Mouse (Mus musculus) C2C12 (cell line): Measurements from ENCODE around the gene Fmo1. TPM values are rescaled to one million over a fixed set of nuclear protein-coding genes. Genes with fewer than 3 reads are reported as not detected.

ENCODE experiments used
- H3K27me3 ChIP-seq: one replicate; pipeline ENCODE4 v1.6.1; 2011; ENCODE audit not compliant: control insufficient read depth, insufficient read depth, insufficient read length
- H3K36me3 ChIP-seq: one replicate; pipeline ENCODE4 v1.6.1; 2011; ENCODE audit not compliant: control insufficient read depth, insufficient read depth
- H3K4me3 ChIP-seq: one replicate; pipeline ENCODE4 v1.5.1; 2011; ENCODE audit warnings: mild to moderate bottlenecking, control low read depth; ENCODE audit not compliant: poor library complexity, insufficient read depth, severe bottlenecking
- H3K79me2 ChIP-seq: one replicate; pipeline ENCODE4 v1.6.1; 2011; ENCODE audit not compliant: control insufficient read depth, insufficient read depth
- H3K79me3 ChIP-seq: one replicate; pipeline ENCODE4 v1.6.1; 2011; ENCODE audit warnings: low read depth, control low read depth
- H3ac ChIP-seq: one replicate; pipeline ENCODE3; 2011; ENCODE audit warnings: low read depth; ENCODE audit not compliant: control insufficient read depth, insufficient read length
- CEBPB ChIP-seq: IDR thresholded peaks from one replicate; pipeline ENCODE4 v1.6.1; 2011; ENCODE audit warnings: low read depth, mild to moderate bottlenecking, control low read depth, moderate library complexity
- CTCF ChIP-seq: IDR thresholded peaks from one replicate; pipeline ENCODE4 v1.5.1; 2011; ENCODE audit not compliant: control insufficient read depth, insufficient read depth, insufficient read length
- FOSL1 ChIP-seq: IDR thresholded peaks from one replicate; pipeline ENCODE4 v1.8.0; 2011; ENCODE audit warnings: mild to moderate bottlenecking, low read length; ENCODE audit not compliant: poor library complexity, insufficient read depth, severe bottlenecking
- MAX ChIP-seq: IDR thresholded peaks from one replicate; pipeline ENCODE4 v1.6.1; 2011; ENCODE audit warnings: mild to moderate bottlenecking, control low read depth
- MYOD1 ChIP-seq: IDR thresholded peaks from one replicate; pipeline ENCODE4 v1.6.1; 2011; ENCODE audit warnings: low read depth; ENCODE audit not compliant: control insufficient read depth, insufficient read length
- MYOG ChIP-seq: IDR thresholded peaks from one replicate; pipeline ENCODE4 v1.6.1; 2011; ENCODE audit not compliant: control insufficient read depth, insufficient read length; ENCODE audit errors: extremely low read depth
- USF1 ChIP-seq: IDR thresholded peaks from one replicate; pipeline ENCODE4 v1.6.1; 2011; ENCODE audit warnings: low read depth, mild to moderate bottlenecking, control low read depth, moderate library complexity
- polyA plus RNA-seq: library from polyadenylated mRNA; unstranded; fragments of >200 nt; fragmentation: generic; extraction: Trizol; gene quantifications from one replicate; pipeline ENCODE4 v1.2.1, GENCODE M21; 2012; ENCODE audit warnings: missing spikeins

Gene Fmo1
- polyA plus RNA-seq, 1 experiment, result 0.27 TPM

- H3K4me3 ChIP-seq, result no peak overlapping the region
- H3ac ChIP-seq, result no peak overlapping the region
- no peaks in the 10 kb centered on the region for H3K27me3 ChIP-seq
- no peaks in the 10 kb centered on the region for H3K36me3 ChIP-seq
- TF ChIP-seq MYOD1 (no peak), MYOG (no peak), CTCF (no peak), USF1 (no peak), FOSL1 (no peak), CEBPB (no peak), MAX (no peak)
- H3K79me2 ChIP-seq, result no peaks in the 10 kb centered on the region
- no peaks in the 10 kb centered on the region for H3K79me3 ChIP-seq
These were observed 948 bp downstream of the Fmo1 start for GRCm38 (mm10) chr1:162865493-162865830.

GRCm38 (mm10) chr1:162864816-162865492 lies 1.5 kb downstream of the Fmo1 start:
- H3K79me3 ChIP-seq, result no peaks in the 10 kb centered on the region
- H3K4me3 ChIP-seq, result no peak overlapping the region
- no peaks in the 10 kb centered on the region for H3K79me2 ChIP-seq
- no peak overlapping the region for H3ac ChIP-seq
- H3K27me3 ChIP-seq, result no peaks in the 10 kb centered on the region
- no peaks in the 10 kb centered on the region for H3K36me3 ChIP-seq
- no peak for TF ChIP-seq MAX
- TF ChIP-seq CEBPB, result no peak
- TF ChIP-seq CTCF, result no peak
- no peak for TF ChIP-seq USF1

- H3K79me2 ChIP-seq, result no peaks in the 10 kb centered on the region
- no peaks in the 10 kb centered on the region for H3K27me3 ChIP-seq
- no peaks in the 10 kb centered on the region for H3K36me3 ChIP-seq
- H3K4me3 ChIP-seq, result no peak overlapping the region
- TF ChIP-seq MYOD1, result no peak
- no peak for TF ChIP-seq MYOG
- no peak for TF ChIP-seq MAX
- no peak for TF ChIP-seq FOSL1
- no peak for TF ChIP-seq USF1
- TF ChIP-seq CTCF, result no peak
- no peak for TF ChIP-seq CEBPB
- no peak overlapping the region for H3ac ChIP-seq
- no peaks in the 10 kb centered on the region for H3K79me3 ChIP-seq
These were observed 2.1 kb downstream of the Fmo1 start for GRCm38 (mm10) chr1:162864279-162864678.

GRCm38 (mm10) chr1:162863579-162863978 lies 2.8 kb downstream of the Fmo1 start:
- Histone ChIP-seq H3K36me3 (no peaks in the 10 kb centered on the region), H3K4me3 (no peak overlapping the region), H3K79me2 (no peaks in the 10 kb centered on the region), H3K79me3 (no peaks in the 10 kb centered on the region), H3K27me3 (no peaks in the 10 kb centered on the region), H3ac (no peak overlapping the region)
- TF ChIP-seq MYOD1, result no peak
- no peak for TF ChIP-seq CTCF
- no peak for TF ChIP-seq CEBPB
- TF ChIP-seq MYOG, result no peak

DNA sequence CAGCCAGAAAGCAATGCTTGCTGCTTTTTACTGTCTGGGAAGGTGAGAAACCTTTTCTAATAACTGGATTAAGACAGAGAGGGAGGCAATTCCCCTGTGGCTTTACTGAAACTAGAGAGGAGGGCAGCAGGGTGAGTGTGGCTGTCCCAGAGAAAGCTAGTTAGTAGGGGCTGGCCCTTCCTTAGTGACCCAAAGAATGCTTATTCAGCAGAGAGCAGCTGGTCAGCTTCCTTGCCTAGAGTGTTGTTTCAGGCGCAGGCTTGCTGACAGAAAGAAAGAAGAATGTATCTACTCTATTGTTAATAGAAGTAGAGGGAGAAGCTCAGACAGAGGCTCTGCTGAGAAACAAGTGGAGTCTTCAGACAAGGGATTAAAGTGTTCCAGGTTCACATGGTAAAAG lies 4.1 kb downstream of the Fmo1 start:
- no peak overlapping the region for H3K4me3 ChIP-seq
- no peaks in the 10 kb centered on the region for H3K27me3 ChIP-seq
- no peaks in the 10 kb centered on the region for H3K36me3 ChIP-seq
- H3K79me3 ChIP-seq, result no peaks in the 10 kb centered on the region
- H3ac ChIP-seq, result no peak overlapping the region
- no peaks in the 10 kb centered on the region for H3K79me2 ChIP-seq
- no peak for TF ChIP-seq MAX
- TF ChIP-seq USF1, result no peak
- no peak for TF ChIP-seq MYOG
- TF ChIP-seq MYOD1, result no peak
- no peak for TF ChIP-seq FOSL1
- TF ChIP-seq CTCF, result no peak
- TF ChIP-seq CEBPB, result no peak

DNA sequence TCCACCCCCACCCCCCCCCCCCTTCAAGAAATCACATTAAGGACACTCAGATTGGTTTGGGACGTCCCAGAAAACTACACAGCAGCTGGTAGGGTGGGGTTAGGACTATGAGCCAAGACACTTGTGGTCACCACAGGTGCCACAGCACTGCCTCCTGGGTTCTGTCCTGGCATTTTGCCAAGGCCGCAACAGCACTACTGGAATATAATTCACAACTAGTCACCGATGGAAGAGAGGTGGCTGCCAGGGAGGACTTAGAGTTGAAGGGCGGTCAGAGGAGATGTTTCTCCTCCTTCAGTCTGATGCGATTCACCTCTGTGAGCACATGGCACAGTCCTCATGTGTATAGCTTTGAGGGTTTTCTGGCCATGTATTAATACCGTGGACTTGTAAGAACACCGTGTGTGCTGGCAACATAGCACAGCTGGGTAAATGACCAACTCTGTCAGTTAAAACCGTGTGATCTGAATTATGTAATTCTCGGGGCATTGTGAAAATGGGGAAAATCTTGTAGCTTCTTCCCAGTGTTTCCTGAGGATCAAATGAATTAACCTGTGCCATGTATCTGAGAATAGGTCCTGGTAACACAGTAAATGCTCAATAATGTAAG lies 6.3 kb downstream of the Fmo1 start:
- no peak overlapping the region for H3K4me3 ChIP-seq
- TF ChIP-seq MAX (no peak), USF1 (no peak), CTCF (no peak), MYOD1 (peak; percentile 80)
- no peaks in the 10 kb centered on the region for H3K79me3 ChIP-seq
- no peaks in the 10 kb centered on the region for H3K36me3 ChIP-seq
- no peak overlapping the region for H3ac ChIP-seq
- H3K27me3 ChIP-seq, result no peaks in the 10 kb centered on the region
- no peaks in the 10 kb centered on the region for H3K79me2 ChIP-seq
